Mouse (Mus musculus) cerebellum, postnatal 10 days (tissue): Measurements from ENCODE around the gene Pld5.

Source experiments
- DNase-seq, 2 experiments: peaks; one replicate each; pipeline ENCODE4 v3.0.0; 2021; ENCODE audit warnings: mixed read lengths in 2 of 2

The Pld5 gene

DNA sequence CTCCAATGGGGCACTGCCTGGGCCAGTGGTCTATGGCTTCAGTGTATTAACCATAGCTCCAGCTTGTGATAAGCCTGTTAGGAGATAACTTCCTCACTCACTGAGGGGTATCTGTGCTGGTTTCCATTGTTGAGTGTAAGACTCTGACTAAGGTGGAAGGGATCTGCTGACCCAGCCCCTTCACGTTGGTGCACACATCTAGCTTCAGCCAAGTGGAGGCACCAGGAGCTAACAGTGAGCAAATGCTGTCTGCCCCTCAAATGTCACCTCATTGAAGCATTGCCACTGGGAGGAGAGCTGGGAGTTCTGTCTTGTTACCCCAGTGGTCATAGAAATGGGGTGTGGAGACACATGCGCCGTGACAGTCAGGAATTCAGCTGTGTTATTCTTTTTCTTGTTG lies 336.4 kb downstream of the Pld5 start:
- no peak for DNase-seq

DNA sequence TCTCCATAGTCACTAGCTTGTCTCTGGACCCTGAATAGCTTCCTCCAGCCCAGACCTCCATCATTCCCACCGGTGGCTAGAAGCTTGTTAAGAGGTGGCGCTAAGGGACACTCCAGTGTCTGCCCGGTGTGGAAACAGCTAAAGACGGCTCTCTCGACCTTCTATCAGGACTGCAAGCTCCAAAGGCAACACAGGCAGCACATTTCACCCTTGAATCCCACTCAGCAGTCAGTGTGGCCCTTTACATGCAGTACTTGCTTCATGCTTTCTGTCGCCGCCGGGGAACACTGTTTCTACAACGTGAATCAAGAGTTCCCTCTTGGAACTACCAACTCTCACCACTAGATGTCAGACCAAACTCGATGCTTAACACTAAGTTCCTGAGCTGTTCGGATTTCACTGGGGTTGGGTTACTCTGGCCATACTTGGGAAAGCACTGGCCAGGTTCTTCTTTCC lies 338.8 kb downstream of the Pld5 start:
- DNase-seq: peak; percentile 92 to 96

DNA sequence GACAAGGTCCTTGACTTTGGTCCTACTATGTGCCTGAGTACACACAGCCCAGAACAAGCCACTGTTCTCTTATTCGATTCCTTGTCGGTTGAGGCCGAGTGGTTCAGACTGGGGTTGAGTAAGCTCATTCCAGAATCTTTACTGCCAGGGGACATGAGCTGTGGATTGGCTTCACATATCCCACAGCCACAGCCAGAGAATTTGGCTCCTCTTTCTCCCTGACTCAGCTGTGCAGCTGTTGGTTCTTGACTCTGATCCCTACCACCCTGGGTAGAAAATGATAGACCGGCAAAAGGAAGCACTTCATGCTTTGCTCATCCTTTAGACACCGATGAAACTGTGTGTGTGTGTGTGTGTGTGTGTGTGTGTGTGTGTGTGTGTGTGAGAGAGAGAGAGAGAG lies 343.7 kb downstream of the Pld5 start:
- DNase-seq: no peak

GRCm38 (mm10) chr1:175923848-175924787 lies 351.0 kb downstream of the Pld5 start:
- DNase-seq: peak; percentile 86 to 89

GRCm38 (mm10) chr1:175921091-175921490 lies 354.0 kb downstream of the Pld5 start:
- no peak for DNase-seq

GRCm38 (mm10) chr1:175920029-175920428 lies 355.1 kb downstream of the Pld5 start, which contains the start of gene Gm38100:
TSS of gene Gm38100 (plus strand) at chr1:175920329.
- no peak for DNase-seq

DNA sequence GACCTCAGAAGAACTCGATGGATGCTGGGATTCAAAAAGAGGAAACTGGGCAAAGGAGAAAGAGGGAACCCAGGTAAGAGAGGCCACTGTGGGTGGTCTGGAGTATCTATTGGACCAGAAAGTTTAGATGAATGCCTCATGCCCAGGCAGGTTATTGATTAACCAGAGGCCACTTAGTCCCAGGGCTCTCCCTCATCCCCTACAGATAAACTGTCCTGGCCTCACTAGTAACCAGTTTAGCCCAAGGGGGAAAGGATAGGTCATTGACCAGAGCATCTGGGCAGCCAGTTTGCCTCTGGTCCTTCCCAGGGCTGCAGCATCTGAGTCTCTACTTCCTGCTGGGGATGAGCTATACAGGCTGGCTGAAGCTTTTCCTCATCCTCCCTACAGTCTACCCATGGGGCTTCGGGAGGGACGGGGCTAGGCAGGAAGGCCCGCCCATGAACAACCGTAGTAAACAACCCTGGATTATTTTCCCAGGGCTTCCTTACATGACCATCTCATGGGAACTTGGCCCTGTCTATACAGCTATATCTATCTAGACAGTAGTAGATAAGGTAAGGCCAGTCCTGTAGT lies 361.3 kb downstream of the Pld5 start:
- no peak for DNase-seq
